Mouse (Mus musculus) layer of hippocampus, postnatal 36 days (tissue): ENCODE results near the gene Skint2. TPM values are rescaled to one million over a fixed set of nuclear protein-coding genes. Genes with fewer than 3 reads are reported as not detected.

Experiments
- DNase-seq, 2 experiments: peaks; one replicate each; pipeline ENCODE4 v3.0.0; 2022
- total RNA-seq, 2 experiments: library from RNA; stranded (reverse); gene quantifications; 2 replicates each; pipeline ENCODE4 v1.2.3; 2021

Gene Skint2
- not detected for total RNA-seq

DNA sequence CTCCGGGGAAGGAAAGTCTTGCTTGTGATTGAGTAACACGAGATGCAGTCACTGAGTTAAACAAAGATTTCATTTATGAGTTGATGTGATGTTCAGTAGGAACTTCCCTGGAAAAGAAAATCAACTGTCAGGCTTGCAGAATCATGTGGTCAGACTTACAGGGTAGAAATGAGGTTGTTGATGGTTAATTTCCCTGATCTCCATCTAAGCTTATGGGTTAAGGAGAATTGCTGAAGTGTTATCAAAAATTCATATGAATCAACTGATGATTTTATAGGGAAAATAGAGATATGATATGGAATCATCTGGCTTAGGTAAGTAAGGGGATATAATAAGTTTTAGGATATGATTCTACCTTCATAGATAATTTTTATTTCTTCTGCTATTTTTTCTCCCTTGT lies at the start of gene Skint2:
Skint2 (plus strand) TSS at position 301 of the 400 bp plus-strand sequence.
- DNase-seq = no peak

Other genes starting within 250 kb of the Skint2 start
- gene Skint9, start 123.2 kb upstream of the Skint2 start, total RNA-seq = not detected
- gene Skint10, start 217.7 kb downstream of the Skint2 start, total RNA-seq = not detected